Comparison of ENCODE assay signal across 11 mouse cellular contexts in genomic region chr13:51710738-51711137, GRCm38 (mm10). TPM values are rescaled to one million over a fixed set of nuclear protein-coding genes. Genes with fewer than 3 reads are reported as not detected.
DNase-seq lines count a peak whose midpoint lies in the region; ATAC-seq and TF ChIP-seq lines count a peak whose summit lies in the region.
"Had no signal": no experiment of that assay in that cellular context is flagged by ENCODE, and none has a peak within 500 bp of the region (broad histone marks: within the 10 kb centered on the region; RNA-seq: fewer than 3 reads in every experiment).

No protein-coding gene starts in this region.

- H3K4me2 ChIP-seq in lung, postnatal 0 days (replicated peaks; ENCODE audit: low read depth, low read length) = no peak overlapping the region

- peak; percentile 50; the same call in 1 of the 2 replicates for TF ChIP-seq EP300 in lung, postnatal 0 days (IDR thresholded peaks at IDR 0.05)

- peak; percentile 86 for ATAC-seq in lung, postnatal 0 days
- ATAC-seq: hindbrain, postnatal 0 days had no signal

- H3K4me1 ChIP-seq in lung, postnatal 0 days (ENCODE audit: insufficient read depth, low read depth, low read length) = no peaks in the 10 kb centered on the region

- DNase-seq in spleen, postnatal 4 days (ENCODE audit: low spot score in 2 of 2) = peak; percentile 48 to 73
- no peak for DNase-seq in spleen, postnatal 10 days (ENCODE audit: low spot score in 2 of 2)
- peak; percentile 57 for DNase-seq in gonadal fat pad, adult 2 months (ENCODE audit: low read depth)
- DNase-seq in lung, postnatal 0 days (ENCODE audit: low spot score) = peak; percentile 87
- DNase-seq in yolk sac, embryonic 10.5 days (ENCODE audit: low spot score) = peak; percentile 13
- DNase-seq in kidney, postnatal 14 days = no peak
- no peak for DNase-seq in ovary, postnatal 14 days (ENCODE audit: low spot score)
- DNase-seq: cerebellum, postnatal 10 days; right cerebral cortex, postnatal 25 days had no signal

- H3K36me3 ChIP-seq in lung, postnatal 0 days (ENCODE audit: insufficient read depth, low read length) = no peaks in the 10 kb centered on the region

- no peak for TF ChIP-seq CTCF in lung, postnatal 0 days (IDR thresholded peaks at IDR 0.05)

- H3K9ac ChIP-seq in lung, postnatal 0 days (replicated peaks; ENCODE audit: low read depth) = no peak overlapping the region

- H3K4me3 ChIP-seq in lung, postnatal 0 days (ENCODE audit: low read depth, low read length) = no peak overlapping the region

- H3K27me3 ChIP-seq in lung, postnatal 0 days (replicated peaks; ENCODE audit: insufficient read depth, low read length) = no peaks in the 10 kb centered on the region

- 22% methylated on average over 7 of the region's 7 CpGs for WGBS in lung, postnatal 0 days

- H3K9me3 ChIP-seq in lung, postnatal 0 days (ENCODE audit: low read length) = no peaks in the 10 kb centered on the region
- H3K9me3 ChIP-seq: G1E had no signal

- H3K27ac ChIP-seq in lung, postnatal 0 days (ENCODE audit: low read length) = 0 out of 2 replicates have a peak overlapping the region, but pooled peaks have one; percentile 21
- H3K27ac ChIP-seq: hindbrain, postnatal 0 days had no signal

RNA-seq across cellular contexts. Expression of gene Secisbp2, which starts 59.2 kb away (rescaled TPM):
- 17.5 and 17.7 TPM in 2 replicates for polyA plus RNA-seq in gonadal fat pad, adult 2 months (2012; rRNA removed)
- 27.2 and 28.9 TPM in 2 replicates for polyA plus RNA-seq in lung, postnatal 0 days (2015; fragmentation: Nextera tagmentation; extraction: Ambion mirVana)

Comparison
In these comparisons a context has a peak if more than half of its experiments do, and no peak if none do; other contexts are left out.
1. DNase-seq: peak in spleen, postnatal 4 days (2 of 2), gonadal fat pad, adult 2 months (single experiment), lung, postnatal 0 days (single experiment) and yolk sac, embryonic 10.5 days (single experiment); none in spleen, postnatal 10 days (0 of 2), kidney, postnatal 14 days (single experiment) and ovary, postnatal 14 days (single experiment).